Mouse (Mus musculus): ENCODE measurements around the gene Dbn1. TPM values are rescaled to one million over a fixed set of nuclear protein-coding genes. Genes with fewer than 3 reads are reported as not detected.

Dbn1 gene
- polyA plus RNA-seq, 1 experiment from 2014 or later = 110 TPM

GRCm38 (mm10) chr13:55473961-55474360, 13.9 kb downstream of the Dbn1 start:
- Histone ChIP-seq H3K4me2 (no peak overlapping the region), H3K9ac (no peak overlapping the region), H3K4me1 (peaks cover 23% of the 10 kb centered on the region; the same call in 1 of the 2 replicates), H3K9me3 (no peaks in the 10 kb centered on the region), H3K27ac (no peak overlapping the region), H3K4me3 (replicated peaks) (no peak overlapping the region), H3K36me3 (peaks cover 33% of the 10 kb centered on the region), H3K27me3 (replicated peaks) (no peaks in the 10 kb centered on the region)
- WGBS = 75% methylated on average over 11 of the region's 11 CpGs
- ATAC-seq (ENCODE audit: insufficient read depth, low FRiP score, low read depth) = no peak

- Histone ChIP-seq H3K27ac (peak overlapping the region; percentile 68), H3K36me3 (peaks cover 33% of the 10 kb centered on the region)
- no peak for ATAC-seq (ENCODE audit: insufficient read depth, low FRiP score, low read depth)
Measured at GRCm38 (mm10) chr13:55473076-55473831, 14.7 kb downstream of the Dbn1 start.

DNA sequence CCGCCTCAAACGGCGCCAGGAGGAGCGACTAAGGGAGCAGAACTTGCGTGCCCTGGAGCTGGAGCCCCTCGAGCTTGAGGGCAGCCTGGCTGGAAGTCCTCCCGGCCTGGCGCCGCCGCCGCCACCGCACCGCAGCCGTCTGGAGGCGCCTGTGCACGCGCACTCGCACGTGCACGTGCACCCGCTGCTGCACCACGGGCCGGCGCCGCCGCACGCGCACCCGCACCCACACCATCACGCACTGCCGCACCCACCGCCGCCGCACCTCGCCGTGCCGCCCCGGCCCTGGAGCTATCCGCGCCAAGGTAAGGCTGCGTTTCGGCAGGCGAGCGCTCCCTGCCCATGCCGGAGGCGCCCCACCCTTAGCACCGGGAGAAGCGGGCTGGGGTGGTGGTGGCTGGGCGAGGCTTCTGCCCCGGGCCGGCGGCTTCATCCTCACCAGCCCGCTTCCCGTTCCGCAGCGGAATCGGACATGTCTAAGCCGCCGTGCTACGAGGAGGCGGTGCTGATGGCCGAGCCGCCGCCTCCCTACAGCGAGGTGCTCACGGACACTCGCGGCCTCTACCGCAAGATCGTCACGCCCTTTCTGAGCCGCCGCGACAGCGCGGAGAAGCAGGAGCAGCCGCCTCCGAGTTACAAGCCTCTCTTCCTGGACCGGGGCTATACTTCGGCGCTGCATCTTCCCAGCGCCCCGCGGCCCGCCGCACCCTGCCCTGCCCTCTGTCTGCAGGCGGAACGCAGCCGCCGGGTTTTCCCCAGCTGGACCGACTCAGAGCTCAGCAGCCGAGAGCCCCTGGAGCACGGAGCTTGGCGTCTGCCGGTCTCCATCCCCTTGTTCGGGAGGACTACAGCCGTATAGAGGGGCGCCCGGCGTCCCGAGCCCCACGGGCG, 15.5 kb downstream of the Dbn1 start:
- WGBS = under 1% methylated on average over 93 of the region's 103 CpGs
- Histone ChIP-seq H3K9me3 (no peaks in the 10 kb centered on the region), H3K36me3 (peaks cover 28% of the 10 kb centered on the region), H3K27ac (peak overlapping the region; percentile 68), H3K4me2 (peak overlapping the region; percentile 99), H3K4me1 (peaks cover 23% of the 10 kb centered on the region; the same call in 1 of the 2 replicates), H3K27me3 (replicated peaks) (no peaks in the 10 kb centered on the region), H3K4me3 (replicated peaks) (peak overlapping the region; percentile 62), H3K9ac (peak overlapping the region; percentile 60)
- peak; percentile 28 for ATAC-seq (ENCODE audit: insufficient read depth, low FRiP score, low read depth)

More at GRCm38 (mm10) chr13:55473076-55473831, 14.7 kb downstream of the Dbn1 start:
- no peaks in the 10 kb centered on the region for H3K27me3 ChIP-seq (replicated peaks)
- peaks cover 23% of the 10 kb centered on the region; the same call in 1 of the 2 replicates for H3K4me1 ChIP-seq
- 33% methylated on average over 18 of the region's 18 CpGs for WGBS
- peak overlapping the region; percentile 99 for H3K4me2 ChIP-seq
- H3K9ac ChIP-seq = 0 out of 2 replicates have a peak overlapping the region, but pooled peaks have one; percentile 19
- peak overlapping the region; percentile 62 for H3K4me3 ChIP-seq (replicated peaks)
- H3K9me3 ChIP-seq = no peaks in the 10 kb centered on the region

DNA sequence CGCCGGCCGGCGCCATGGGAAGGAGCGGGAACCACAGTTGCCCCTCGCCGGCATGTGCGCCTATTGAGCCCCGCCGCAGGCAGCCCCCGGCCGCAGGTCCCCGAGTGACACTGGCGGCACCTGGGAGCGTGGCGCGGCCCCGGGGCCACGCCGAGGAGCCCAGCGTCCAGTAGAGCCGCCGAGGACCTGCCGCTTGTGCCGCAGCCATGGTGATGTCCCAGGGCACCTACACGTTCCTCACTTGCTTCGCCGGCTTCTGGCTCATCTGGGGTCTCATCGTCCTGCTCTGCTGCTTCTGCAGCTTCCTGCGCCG, 16.1 kb downstream of the Dbn1 start:
- Histone ChIP-seq H3K9me3 (no peaks in the 10 kb centered on the region), H3K4me3 (replicated peaks) (peak overlapping the region; percentile 62), H3K27me3 (replicated peaks) (no peaks in the 10 kb centered on the region), H3K4me1 (peaks cover 23% of the 10 kb centered on the region; the same call in 1 of the 2 replicates), H3K27ac (peak overlapping the region; percentile 68; the same call in 1 of the 2 replicates), H3K9ac (peak overlapping the region; percentile 60), H3K4me2 (peak overlapping the region; percentile 99), H3K36me3 (peaks cover 24% of the 10 kb centered on the region)
- ATAC-seq (ENCODE audit: insufficient read depth, low FRiP score, low read depth) = peak; percentile 12; the same call in 1 of the 2 replicates
- WGBS = under 1% methylated on average over 31 of the region's 31 CpGs

GRCm38 (mm10) chr13:55471156-55471818, 16.6 kb downstream of the Dbn1 start:
- Histone ChIP-seq H3K4me1 (peaks cover 23% of the 10 kb centered on the region; the same call in 1 of the 2 replicates), H3K4me2 (peak overlapping the region; percentile 99), H3K9ac (peak overlapping the region; percentile 60), H3K27ac (peak overlapping the region; percentile 68; the same call in 1 of the 2 replicates), H3K36me3 (peaks cover 21% of the 10 kb centered on the region), H3K4me3 (replicated peaks) (peak overlapping the region; percentile 62), H3K9me3 (no peaks in the 10 kb centered on the region), H3K27me3 (replicated peaks) (no peaks in the 10 kb centered on the region)
- peak; percentile 52 for ATAC-seq (ENCODE audit: insufficient read depth, low FRiP score, low read depth)
- WGBS = under 1% methylated on average over 54 of the region's 54 CpGs

DNA sequence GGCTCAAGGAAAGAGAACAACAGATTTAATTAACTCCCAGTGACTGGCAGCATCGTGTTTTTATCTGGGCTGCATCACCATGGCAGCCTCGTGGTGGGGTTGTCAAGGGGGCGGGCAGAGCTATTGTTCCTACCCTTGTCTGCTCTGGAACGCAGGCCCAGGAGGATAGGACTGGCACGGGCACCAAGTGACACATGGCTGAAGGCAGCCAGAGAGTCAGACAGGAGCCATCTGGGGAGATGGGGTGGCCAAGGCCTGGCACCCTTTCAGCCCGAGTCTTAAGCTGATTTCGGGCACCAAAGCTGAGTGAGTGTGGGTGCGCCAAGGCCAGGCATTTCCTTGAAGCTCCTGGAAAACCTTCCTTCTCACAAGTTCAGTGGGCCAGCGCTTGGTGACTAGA, 17.5 kb downstream of the Dbn1 start:
- H3K9me3 ChIP-seq = no peaks in the 10 kb centered on the region
- H3K9ac ChIP-seq = no peak overlapping the region
- no peak for ATAC-seq (ENCODE audit: insufficient read depth, low FRiP score, low read depth)
- H3K4me2 ChIP-seq = no peak overlapping the region
- H3K4me1 ChIP-seq = peaks cover 23% of the 10 kb centered on the region
- no peak overlapping the region for H3K27ac ChIP-seq
- H3K4me3 ChIP-seq (replicated peaks) = no peak overlapping the region
- H3K27me3 ChIP-seq (replicated peaks) = no peaks in the 10 kb centered on the region
- 77% methylated on average over 9 of the region's 9 CpGs for WGBS
- H3K36me3 ChIP-seq = peaks cover 12% of the 10 kb centered on the region

DNA sequence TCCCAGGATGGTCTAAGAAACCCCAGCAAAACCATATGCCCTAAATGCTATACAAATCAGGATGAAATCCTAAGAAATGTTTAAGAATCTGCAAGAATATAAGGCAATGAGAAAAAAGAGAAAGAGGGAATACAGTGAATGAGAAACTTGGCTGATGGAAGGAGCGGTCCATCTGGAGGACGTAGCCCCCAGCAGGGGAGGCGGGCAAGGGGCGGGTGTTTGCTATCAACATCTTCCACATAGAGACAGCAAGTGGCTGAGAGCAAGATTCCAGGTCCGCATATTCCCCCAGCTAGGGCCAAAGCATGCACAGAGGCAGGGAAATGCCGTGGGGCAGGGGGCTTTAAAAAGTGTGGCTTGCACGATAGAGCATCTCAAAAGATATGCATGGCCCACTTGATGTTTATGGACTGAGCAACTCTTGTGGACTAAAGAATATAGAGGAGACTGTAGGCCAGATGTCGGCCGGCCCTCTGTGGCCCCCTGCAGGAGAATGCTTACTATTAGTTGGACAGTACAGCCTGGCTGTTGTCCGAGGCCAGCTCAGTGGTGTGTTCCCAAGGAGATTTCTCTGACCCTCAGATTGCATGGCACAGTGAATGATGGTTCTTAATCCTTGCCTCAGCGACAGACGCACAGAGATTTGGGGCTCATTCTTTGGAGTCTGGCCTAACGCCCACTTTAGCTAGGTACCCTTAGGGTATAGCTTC, 18.9 kb downstream of the Dbn1 start:
- H3K4me2 ChIP-seq = no peak overlapping the region
- H3K9me3 ChIP-seq = no peaks in the 10 kb centered on the region
- no peak overlapping the region for H3K9ac ChIP-seq
- no peak for ATAC-seq (ENCODE audit: insufficient read depth, low FRiP score, low read depth)
- no peaks in the 10 kb centered on the region for H3K27me3 ChIP-seq (replicated peaks)
- H3K4me1 ChIP-seq = peaks cover 25% of the 10 kb centered on the region
- H3K27ac ChIP-seq = no peak overlapping the region
- H3K36me3 ChIP-seq = 0 out of 2 replicates have a peak, but pooled peaks cover 4% of the 10 kb centered on the region
- 44% methylated on average over 13 of the region's 13 CpGs for WGBS
- H3K4me3 ChIP-seq (replicated peaks) = no peak overlapping the region

- WGBS = 74% methylated on average over 5 of the region's 5 CpGs
- no peaks in the 10 kb centered on the region for H3K9me3 ChIP-seq
- H3K36me3 ChIP-seq = peaks cover 1% of the 10 kb centered on the region; the same call in 1 of the 2 replicates
- no peak overlapping the region for H3K27ac ChIP-seq
- no peak overlapping the region for H3K9ac ChIP-seq
- H3K27me3 ChIP-seq (replicated peaks) = no peaks in the 10 kb centered on the region
- H3K4me1 ChIP-seq = peaks cover 15% of the 10 kb centered on the region; the same call in 1 of the 2 replicates
- no peak overlapping the region for H3K4me3 ChIP-seq (replicated peaks)
- H3K4me2 ChIP-seq = no peak overlapping the region
- ATAC-seq (ENCODE audit: insufficient read depth, low FRiP score, low read depth) = no peak
Measured at GRCm38 (mm10) chr13:55465830-55466440, 22.0 kb downstream of the Dbn1 start.

DNA sequence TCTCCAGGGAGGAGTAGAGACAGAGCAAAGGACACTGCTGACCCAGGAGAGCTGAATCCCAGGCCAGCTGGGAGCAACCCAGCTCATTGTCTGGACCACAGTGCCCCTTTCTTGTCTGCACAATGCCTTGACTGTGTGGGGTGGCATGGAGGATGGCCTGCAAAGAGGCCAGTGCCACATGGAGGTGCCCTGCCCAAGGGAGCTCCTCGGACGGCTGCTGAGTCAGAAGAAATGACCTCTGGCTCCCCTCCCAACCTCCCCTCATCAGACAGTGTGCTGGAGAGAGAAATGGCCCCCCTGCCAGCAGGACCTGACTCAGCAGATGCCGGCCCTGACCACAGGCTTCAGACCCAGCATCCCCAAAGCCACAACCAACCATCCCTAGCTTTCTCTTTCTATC, 22.7 kb downstream of the Dbn1 start:
- peaks cover 13% of the 10 kb centered on the region; the same call in 1 of the 2 replicates for H3K4me1 ChIP-seq
- no peak overlapping the region for H3K9ac ChIP-seq
- H3K4me3 ChIP-seq (replicated peaks) = no peak overlapping the region
- H3K36me3 ChIP-seq = peaks cover 6% of the 10 kb centered on the region
- H3K4me2 ChIP-seq = peak overlapping the region; percentile 98; the same call in 1 of the 2 replicates
- H3K27me3 ChIP-seq (replicated peaks) = no peaks in the 10 kb centered on the region
- no peaks in the 10 kb centered on the region for H3K9me3 ChIP-seq
- no peak overlapping the region for H3K27ac ChIP-seq
- WGBS = 31% methylated on average over 3 of the region's 3 CpGs
- ATAC-seq (ENCODE audit: insufficient read depth, low FRiP score, low read depth) = no peak

DNA sequence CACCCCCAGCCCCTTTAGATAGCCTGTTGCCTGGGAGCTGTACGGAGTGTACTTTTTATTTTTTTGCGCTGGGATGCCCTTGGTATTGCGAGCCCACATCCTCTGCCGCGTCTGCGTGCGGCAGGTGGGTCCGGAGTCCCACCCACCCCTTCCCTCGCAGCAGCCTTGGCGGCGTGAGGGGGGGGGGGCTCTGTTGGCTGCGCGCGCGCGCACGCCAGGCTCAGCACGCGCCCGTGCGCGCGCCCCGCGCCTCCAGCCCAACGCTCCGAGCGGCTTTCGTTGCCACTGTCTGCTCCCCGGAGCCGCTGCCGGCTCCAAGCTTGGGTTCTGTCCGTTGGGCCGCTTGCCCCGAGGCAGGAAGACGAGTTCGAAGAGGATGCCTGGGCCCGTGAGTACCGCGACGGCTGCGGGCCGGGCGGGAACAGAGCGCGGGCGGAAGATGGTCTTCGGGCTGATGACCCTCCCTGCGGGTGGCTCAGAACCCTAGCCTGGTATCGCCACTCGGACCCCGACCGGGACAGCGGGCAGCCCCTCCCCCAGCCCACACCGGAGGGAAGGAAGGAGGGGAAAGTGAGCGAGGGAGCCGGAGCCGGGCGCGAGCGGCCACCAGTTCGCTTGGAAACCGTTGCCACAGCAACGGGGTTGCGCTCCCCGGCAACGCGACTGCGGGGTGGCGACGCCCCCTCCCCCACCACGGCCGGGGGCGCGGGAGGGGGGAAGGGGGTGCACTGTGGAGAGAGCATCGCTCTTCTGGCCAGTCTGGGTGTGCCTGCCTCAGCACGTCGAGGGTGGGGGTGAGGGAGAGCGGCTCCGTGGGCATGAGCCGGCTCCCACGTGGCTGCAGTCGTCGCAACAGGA, 23.7 kb downstream of the Dbn1 start, which contains the start of gene Prr7:
Prr7 (plus strand) TSS at position 241 of the 858 bp plus-strand sequence.
- Histone ChIP-seq H3K9ac (peak within 1 kb of the TSS; percentile 40; the same call in 1 of the 2 replicates), H3K4me1 (peaks cover 13% of the 10 kb centered on the region; the same call in 1 of the 2 replicates), H3K9me3 (no peaks in the 10 kb centered on the region), H3K27ac (peak within 1 kb of the TSS; percentile 60), H3K4me3 (replicated peaks) (peak within 1 kb of the TSS; percentile 59), H3K27me3 (replicated peaks) (no peaks in the 10 kb centered on the region), H3K36me3 (peaks cover 7% of the 10 kb centered on the region), H3K4me2 (peak within 1 kb of the TSS; percentile 98)
- WGBS = under 1% methylated on average over 72 of the region's 84 CpGs
- ATAC-seq (ENCODE audit: insufficient read depth, low FRiP score, low read depth) = peak; percentile 48; the same call in 1 of the 2 replicates
